Mouse (Mus musculus) heart, adult 2 months (tissue): ENCODE measurements around the gene E130114P18Rik. TPM values are rescaled to one million over a fixed set of nuclear protein-coding genes. Genes with fewer than 3 reads are reported as not detected.

Source experiments
- DNase-seq, 2 experiments: peaks; one replicate each; pipeline ENCODE4 v3.0.0; 2021
- H3K27ac ChIP-seq: fragments of 200-600 bp; 2 replicates; pipeline ENCODE4 v1.8.1; 2022
- H3K27me3 ChIP-seq: fragments of 200-500 bp; 2 replicates; pipeline ENCODE4 v1.6.1; 2012; ENCODE audit warnings: mild to moderate bottlenecking, low read length, inconsistent platforms, mixed read lengths; ENCODE audit not compliant: control insufficient read depth, insufficient read depth
- H3K36me3 ChIP-seq: fragments of 200-500 bp; 2 replicates; pipeline ENCODE4 v1.6.1; 2012; ENCODE audit warnings: low read length, inconsistent platforms; ENCODE audit not compliant: control insufficient read depth, insufficient read depth
- H3K4me1 ChIP-seq: fragments of 200-500 bp; 2 replicates; pipeline ENCODE4 v1.6.1; 2011; ENCODE audit warnings: low read length; ENCODE audit not compliant: control insufficient read depth, insufficient read depth
- H3K4me3 ChIP-seq: fragments of 200-600 bp; 2 replicates; pipeline ENCODE4 v1.8.1; 2022
- H3K79me2 ChIP-seq: fragments of 200-500 bp; replicated peaks from 2 replicates; pipeline ENCODE4 v1.6.1; 2012; ENCODE audit warnings: mild to moderate bottlenecking, inconsistent platforms, low read length, moderate library complexity, mixed read lengths; ENCODE audit not compliant: control insufficient read depth, insufficient read depth
- H3K9ac ChIP-seq: fragments of 200-500 bp; 2 replicates; pipeline ENCODE4 v1.6.1; 2012; ENCODE audit warnings: low read depth, mild to moderate bottlenecking, control low read depth, inconsistent platforms, low read length, mixed read lengths
- CTCF ChIP-seq: fragments of 200-600 bp; IDR thresholded peaks from 2 replicates; pipeline ENCODE4 v1.8.1; 2022; ENCODE audit warnings: antibody characterized with exemption, mild to moderate bottlenecking, moderate library complexity
- EP300 ChIP-seq: fragments of 200-500 bp; IDR thresholded peaks from 2 replicates; pipeline ENCODE4 v1.6.1; 2011; ENCODE audit warnings: low read depth, low read length, control low read depth; ENCODE audit not compliant: insufficient read depth
- POLR2A ChIP-seq: fragments of 200-500 bp; IDR thresholded peaks from 2 replicates; pipeline ENCODE4 v1.6.1; 2011; ENCODE audit warnings: mild to moderate bottlenecking, low read depth, low read length, control low read depth; ENCODE audit not compliant: insufficient read depth
- WGBS: fragments of 180-500 bp; shearing (Covaris S2); methylation state at CpG from one replicate; pipeline ENCODE4 v1.1.7; 2018; 5-methylcytosine and 5-hydroxymethylcytosine counted together
- intact Hi-C: fragments of 180-260 bp; cut with DNase I; formaldehyde crosslinking; loops from one replicate; pipeline ENCODE4 v1.15.1; 2025
- polyA plus RNA-seq: library from polyadenylated mRNA; depleted of rRNA; stranded (reverse); fragments of >200 nt; gene quantifications from 2 replicates; pipeline ENCODE4 v1.2.3, GENCODE M21; 2012
- total RNA-seq, 2 experiments: library from RNA; stranded (reverse); gene quantifications; 2 replicates each; pipeline ENCODE4 v1.2.3; 2021

The E130114P18Rik gene
- total and polyA plus RNA-seq, 3 experiments = not detected

- TF ChIP-seq EP300 = no peak
- TF ChIP-seq CTCF = no peak
- no peak for TF ChIP-seq POLR2A
- WGBS = 90% methylated on average over 6 of the region's 6 CpGs
- no peaks in the 10 kb centered on the region for H3K36me3 ChIP-seq
- no peaks in the 10 kb centered on the region for H3K79me2 ChIP-seq
- no peaks in the 10 kb centered on the region for H3K4me1 ChIP-seq
- intact Hi-C loops = no loop called here
- H3K27ac ChIP-seq = no peak overlapping the region
- no peak overlapping the region for H3K9ac ChIP-seq
- no peak overlapping the region for H3K4me3 ChIP-seq
- DNase-seq = no peak
- no peaks in the 10 kb centered on the region for H3K27me3 ChIP-seq
These were observed 54.5 kb downstream of the E130114P18Rik start for GRCm38 (mm10) chr4:97723374-97723773.

DNA sequence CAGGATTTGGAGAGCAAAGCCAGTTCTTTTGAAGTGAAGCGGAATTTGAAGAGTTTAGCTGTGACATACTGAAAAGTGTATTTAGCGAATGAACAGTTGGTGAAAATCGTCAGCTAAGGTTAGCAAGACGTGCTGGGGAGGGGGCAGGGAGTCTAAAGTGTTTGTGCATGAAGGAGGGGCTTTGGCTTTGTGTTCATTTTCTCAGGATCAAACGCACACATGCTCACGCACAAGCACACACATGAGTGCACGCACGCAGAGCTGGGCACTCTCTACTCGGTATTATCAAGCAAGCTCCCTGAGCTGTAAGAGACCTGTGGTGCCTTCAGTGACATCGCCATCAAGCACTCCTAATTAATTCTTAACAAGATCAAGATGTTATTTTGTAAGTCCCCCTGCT lies 55.2 kb downstream of the E130114P18Rik start:
- Histone ChIP-seq H3K79me2 (no peaks in the 10 kb centered on the region), H3K4me1 (no peaks in the 10 kb centered on the region), H3K9ac (no peak overlapping the region), H3K36me3 (no peaks in the 10 kb centered on the region), H3K27me3 (no peaks in the 10 kb centered on the region), H3K4me3 (no peak overlapping the region), H3K27ac (no peak overlapping the region)
- TF ChIP-seq POLR2A (no peak), EP300 (no peak), CTCF (no peak)
- WGBS = 83% methylated on average over 10 of the region's 10 CpGs
- intact Hi-C loops = no loop called here
- DNase-seq = no peak

GRCm38 (mm10) chr4:97714616-97715015 lies 63.3 kb downstream of the E130114P18Rik start:
- Histone ChIP-seq H3K4me3 (no peak overlapping the region), H3K36me3 (no peaks in the 10 kb centered on the region), H3K4me1 (no peaks in the 10 kb centered on the region), H3K27ac (no peak overlapping the region), H3K27me3 (no peaks in the 10 kb centered on the region), H3K79me2 (no peaks in the 10 kb centered on the region), H3K9ac (no peak overlapping the region)
- intact Hi-C loops = no loop called here
- no peak for DNase-seq
- TF ChIP-seq POLR2A (no peak), EP300 (no peak), CTCF (no peak)
- 66% methylated on average over 6 of the region's 6 CpGs for WGBS

- Histone ChIP-seq H3K27ac (no peak overlapping the region), H3K9ac (no peak overlapping the region), H3K79me2 (no peaks in the 10 kb centered on the region), H3K4me3 (no peak overlapping the region), H3K27me3 (no peaks in the 10 kb centered on the region), H3K4me1 (no peaks in the 10 kb centered on the region), H3K36me3 (no peaks in the 10 kb centered on the region)
- DNase-seq = no peak
- WGBS = 81% methylated on average over 6 of the region's 6 CpGs
- TF ChIP-seq POLR2A = no peak
- TF ChIP-seq CTCF = no peak
- TF ChIP-seq EP300 = no peak
- intact Hi-C loops = no loop called here
These were observed 63.7 kb downstream of the E130114P18Rik start for GRCm38 (mm10) chr4:97714101-97714615.

DNA sequence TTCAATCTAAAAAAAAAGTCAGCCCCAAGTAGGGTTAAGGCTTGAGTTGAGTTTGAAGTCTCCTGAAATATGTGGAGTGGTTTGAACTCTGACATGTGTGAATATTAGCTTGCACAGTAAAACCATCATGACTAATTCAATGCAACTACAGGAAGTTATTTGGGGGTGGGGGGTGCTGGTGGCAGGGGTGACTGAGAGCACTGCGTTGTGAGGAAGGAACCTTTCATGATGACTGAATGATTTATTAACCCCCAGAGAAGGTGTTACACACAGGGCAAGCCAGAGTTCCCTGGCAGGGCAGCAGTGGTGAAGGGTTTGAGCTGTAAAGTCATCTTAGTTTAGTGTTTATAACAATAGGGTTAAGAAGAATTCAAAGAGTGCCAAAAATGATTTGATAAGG lies 65.3 kb downstream of the E130114P18Rik start:
- H3K27me3 ChIP-seq = no peaks in the 10 kb centered on the region
- no peak overlapping the region for H3K4me3 ChIP-seq
- TF ChIP-seq CTCF (no peak), POLR2A (no peak), EP300 (no peak)
- H3K27ac ChIP-seq = no peak overlapping the region
- no peak for DNase-seq
- WGBS = 18% methylated on average over 1 of the region's 1 CpGs
- intact Hi-C loops = no loop called here
- H3K4me1 ChIP-seq = no peaks in the 10 kb centered on the region
- H3K36me3 ChIP-seq = no peaks in the 10 kb centered on the region
- no peaks in the 10 kb centered on the region for H3K79me2 ChIP-seq
- no peak overlapping the region for H3K9ac ChIP-seq

DNA sequence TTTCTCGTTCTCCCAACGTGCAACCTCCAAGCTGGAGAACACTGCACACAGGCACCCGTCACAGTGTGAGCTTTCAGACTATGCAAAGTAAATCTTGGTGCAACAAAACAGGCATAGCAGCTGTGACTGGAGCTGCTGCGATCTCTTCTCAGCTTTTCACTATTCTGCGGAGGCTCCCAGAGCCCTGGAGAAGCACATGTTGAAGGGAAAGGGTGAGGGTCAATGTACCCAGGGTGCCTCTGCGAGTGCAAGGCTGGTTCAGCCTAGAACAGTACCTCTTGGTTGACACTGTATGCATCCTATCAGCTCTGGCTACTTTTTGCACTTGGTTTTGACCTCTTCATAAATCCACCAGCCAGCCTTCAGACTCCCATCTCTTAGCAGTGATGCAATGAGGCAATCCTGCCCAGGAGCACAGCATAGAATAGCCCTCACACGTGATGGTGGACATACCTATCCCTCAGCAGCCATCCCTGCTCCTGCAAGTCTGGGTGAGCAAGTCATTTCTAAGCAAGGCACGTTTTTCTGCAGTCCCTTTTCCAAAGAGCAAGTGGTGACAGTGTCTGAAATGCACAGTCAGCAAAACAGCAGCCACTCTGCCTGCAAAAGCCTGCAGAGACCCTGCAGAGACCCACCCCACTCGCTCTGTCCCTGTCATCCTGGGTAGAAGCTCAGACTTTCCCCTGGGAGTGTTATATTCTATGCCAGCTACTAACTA lies 67.7 kb downstream of the E130114P18Rik start:
- Histone ChIP-seq H3K4me3 (no peak overlapping the region), H3K9ac (no peak overlapping the region), H3K27ac (no peak overlapping the region), H3K4me1 (no peaks in the 10 kb centered on the region), H3K79me2 (no peaks in the 10 kb centered on the region), H3K27me3 (no peaks in the 10 kb centered on the region), H3K36me3 (no peaks in the 10 kb centered on the region)
- TF ChIP-seq CTCF (no peak), POLR2A (no peak)
- intact Hi-C loops = no loop called here
- 79% methylated on average over 9 of the region's 9 CpGs for WGBS
- no peak for DNase-seq
